Mouse (Mus musculus): Measurements from ENCODE around the gene Cacng7. TPM values are rescaled to one million over a fixed set of nuclear protein-coding genes. Genes with fewer than 3 reads are reported as not detected.
A peak's percentile ranks its signal among the peaks of the same experiment; 100 is the strongest.

Cacng7 gene
- total RNA-seq, 2 experiments from 2014 or later = 128 to 138 TPM

DNA sequence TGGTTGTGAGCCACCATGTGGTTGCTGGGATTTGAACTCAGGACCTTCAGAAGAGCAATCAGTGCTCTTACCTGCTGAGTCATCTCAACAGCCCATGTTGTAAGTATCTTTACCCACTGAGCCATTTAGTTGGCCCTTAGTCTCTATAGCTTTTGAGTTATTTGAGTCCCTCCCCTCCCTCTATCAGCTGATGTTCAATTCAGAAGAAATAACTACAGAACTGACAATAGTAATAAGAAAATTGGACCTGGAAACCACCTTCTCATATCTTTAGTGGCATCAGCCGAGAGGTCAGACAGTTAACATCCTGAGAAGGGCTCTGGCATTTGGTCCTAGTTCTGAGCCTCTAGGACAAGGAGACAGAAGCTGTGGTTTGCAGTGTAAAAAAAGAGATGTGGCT, 38.0 kb upstream of the Cacng7 start:
- DNase-seq (ENCODE audit: low spot score in 2 of 2) = no peak
- no peak for TF ChIP-seq CTCF (conservative IDR thresholded peaks at IDR 0.05)
- Histone ChIP-seq H3K4me3 (no peak overlapping the region), H3K27ac (no peak overlapping the region)

DNA sequence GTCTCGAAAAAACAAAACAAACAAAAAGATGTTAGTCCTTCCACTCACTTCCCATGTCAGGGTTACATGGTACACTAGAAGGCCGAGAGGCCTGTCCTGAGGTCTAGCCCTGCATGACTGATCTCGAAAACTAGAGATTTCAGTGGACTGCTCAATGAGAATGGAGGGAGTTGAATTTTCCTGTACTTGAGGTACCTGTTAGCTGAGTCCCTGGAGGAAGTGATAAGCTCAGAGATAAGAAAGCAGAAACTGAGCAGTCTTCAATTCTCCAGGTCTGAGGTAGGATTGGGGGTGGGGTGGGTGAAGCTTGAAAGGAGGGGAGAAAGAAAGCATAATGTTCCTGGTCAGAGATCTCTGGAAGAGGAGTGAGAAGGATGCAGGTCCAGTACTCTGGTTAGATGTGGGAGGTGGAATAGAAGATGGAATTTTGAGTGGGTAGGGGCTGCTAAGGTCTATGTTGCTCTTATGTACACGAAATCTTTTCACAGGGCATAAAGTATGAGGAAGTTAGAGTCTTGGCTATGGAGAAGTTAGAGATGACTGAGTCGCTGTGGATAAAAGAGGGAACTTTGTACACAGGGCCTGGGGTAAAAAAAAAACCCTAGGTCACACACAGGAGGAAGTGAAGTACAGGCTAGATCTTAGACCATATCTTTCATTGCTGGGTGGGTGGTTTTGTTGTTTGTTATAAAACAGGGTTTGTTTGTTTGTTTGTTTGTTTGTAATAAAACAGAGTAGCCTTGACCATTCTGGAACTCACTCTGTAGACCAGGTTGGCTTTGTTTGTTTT, 37.2 kb upstream of the Cacng7 start:
- DNase-seq (ENCODE audit: low spot score in 2 of 2) = no peak
- Histone ChIP-seq H3K27ac (no peak overlapping the region), H3K4me3 (no peak overlapping the region)
- no peak for TF ChIP-seq CTCF (conservative IDR thresholded peaks at IDR 0.05)

DNA sequence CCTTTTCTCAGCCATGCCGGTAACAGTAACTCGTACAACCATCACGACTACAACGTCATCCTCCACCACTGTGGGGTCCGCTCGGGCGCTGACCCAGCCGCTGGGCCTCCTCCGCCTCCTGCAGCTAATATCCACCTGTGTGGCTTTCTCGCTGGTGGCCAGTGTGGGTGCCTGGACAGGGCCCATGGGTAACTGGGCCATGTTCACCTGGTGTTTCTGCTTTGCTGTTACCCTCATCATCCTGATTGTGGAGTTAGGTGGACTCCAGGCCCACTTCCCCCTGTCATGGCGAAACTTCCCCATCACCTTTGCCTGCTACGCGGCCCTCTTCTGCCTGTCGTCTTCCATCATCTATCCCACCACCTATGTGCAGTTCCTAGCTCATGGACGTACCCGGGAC, 36.0 kb upstream of the Cacng7 start:
- TF ChIP-seq CTCF (conservative IDR thresholded peaks at IDR 0.05) = no peak
- Histone ChIP-seq H3K27ac (no peak overlapping the region), H3K4me3 (no peak overlapping the region)
- DNase-seq (ENCODE audit: low spot score in 2 of 2) = no peak

DNA sequence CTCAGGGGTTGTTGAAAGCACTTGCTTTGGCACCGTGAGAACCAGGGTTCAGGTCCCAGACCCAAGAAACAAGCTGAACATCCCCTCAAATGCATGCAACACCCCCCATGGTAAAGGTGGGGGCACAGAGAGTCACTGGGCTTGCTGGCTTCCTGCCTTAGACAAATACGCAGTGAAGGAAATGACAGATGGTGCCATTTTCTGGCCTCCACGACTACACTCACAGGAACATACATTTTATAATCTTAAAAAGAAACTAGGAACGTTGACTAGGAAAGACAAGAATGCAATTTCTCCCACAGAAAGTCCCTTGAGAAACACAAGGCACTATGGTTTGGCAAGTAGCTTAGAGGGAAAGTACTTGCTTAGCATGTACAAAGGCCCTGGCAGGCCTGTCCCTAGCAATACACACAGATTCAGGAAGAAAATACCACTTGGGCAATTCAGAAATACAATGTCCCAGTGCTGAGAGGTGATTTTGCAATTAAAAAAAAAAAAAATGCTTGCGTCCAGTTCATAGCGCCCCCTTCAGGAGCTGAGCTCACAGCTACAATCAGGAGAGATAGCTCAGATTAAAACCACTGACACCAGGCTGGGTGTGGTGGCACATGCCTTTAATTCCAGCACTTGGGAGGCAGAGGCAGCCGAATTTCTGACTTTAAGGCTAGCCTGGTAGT, 32.7 kb upstream of the Cacng7 start:
- Histone ChIP-seq H3K4me3 (no peak overlapping the region), H3K27ac (peak overlapping the region; percentile 68)
- TF ChIP-seq CTCF (conservative IDR thresholded peaks at IDR 0.05) = peak; percentile 73
- DNase-seq (ENCODE audit: low spot score in 2 of 2) = no peak

DNA sequence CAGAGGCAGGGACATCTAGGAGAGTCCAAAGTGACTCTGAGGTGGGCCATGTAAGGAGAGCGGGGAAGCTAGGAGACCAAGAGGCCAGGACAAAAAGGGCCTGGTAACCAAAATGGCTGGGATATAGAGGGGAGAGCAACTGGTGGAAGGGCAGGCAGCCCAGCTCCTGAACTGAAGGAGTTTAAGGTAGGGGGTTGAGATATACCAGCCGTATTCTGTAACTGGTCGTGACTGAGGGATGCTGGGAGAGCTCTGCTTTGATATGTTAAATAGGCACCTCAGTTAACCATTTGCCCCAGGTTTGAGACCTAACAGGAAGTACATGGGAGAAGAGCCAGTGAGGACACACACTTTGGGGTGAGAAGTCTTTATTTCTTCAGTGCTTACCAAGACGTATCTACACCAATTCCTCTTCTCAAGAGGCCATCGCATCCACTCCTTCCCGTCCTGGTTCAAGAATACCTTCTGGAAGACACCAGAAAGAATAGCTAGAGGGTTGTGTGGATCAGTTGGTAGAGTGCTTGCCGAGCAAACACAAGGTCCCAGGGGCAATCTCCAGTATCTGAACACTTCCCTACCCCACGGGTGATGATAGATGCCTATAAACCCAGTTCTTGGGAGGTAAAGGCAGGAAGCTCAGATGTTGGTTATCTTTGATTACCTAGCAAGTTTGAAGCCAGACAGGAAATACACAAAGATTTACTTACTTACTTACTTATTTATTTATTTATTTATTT, 31.7 kb upstream of the Cacng7 start:
- peak overlapping the region; percentile 68; the same call in 1 of the 2 replicates for H3K27ac ChIP-seq
- H3K4me3 ChIP-seq = no peak overlapping the region
- DNase-seq (ENCODE audit: low spot score in 2 of 2) = no peak
- no peak for TF ChIP-seq CTCF (conservative IDR thresholded peaks at IDR 0.05)

DNA sequence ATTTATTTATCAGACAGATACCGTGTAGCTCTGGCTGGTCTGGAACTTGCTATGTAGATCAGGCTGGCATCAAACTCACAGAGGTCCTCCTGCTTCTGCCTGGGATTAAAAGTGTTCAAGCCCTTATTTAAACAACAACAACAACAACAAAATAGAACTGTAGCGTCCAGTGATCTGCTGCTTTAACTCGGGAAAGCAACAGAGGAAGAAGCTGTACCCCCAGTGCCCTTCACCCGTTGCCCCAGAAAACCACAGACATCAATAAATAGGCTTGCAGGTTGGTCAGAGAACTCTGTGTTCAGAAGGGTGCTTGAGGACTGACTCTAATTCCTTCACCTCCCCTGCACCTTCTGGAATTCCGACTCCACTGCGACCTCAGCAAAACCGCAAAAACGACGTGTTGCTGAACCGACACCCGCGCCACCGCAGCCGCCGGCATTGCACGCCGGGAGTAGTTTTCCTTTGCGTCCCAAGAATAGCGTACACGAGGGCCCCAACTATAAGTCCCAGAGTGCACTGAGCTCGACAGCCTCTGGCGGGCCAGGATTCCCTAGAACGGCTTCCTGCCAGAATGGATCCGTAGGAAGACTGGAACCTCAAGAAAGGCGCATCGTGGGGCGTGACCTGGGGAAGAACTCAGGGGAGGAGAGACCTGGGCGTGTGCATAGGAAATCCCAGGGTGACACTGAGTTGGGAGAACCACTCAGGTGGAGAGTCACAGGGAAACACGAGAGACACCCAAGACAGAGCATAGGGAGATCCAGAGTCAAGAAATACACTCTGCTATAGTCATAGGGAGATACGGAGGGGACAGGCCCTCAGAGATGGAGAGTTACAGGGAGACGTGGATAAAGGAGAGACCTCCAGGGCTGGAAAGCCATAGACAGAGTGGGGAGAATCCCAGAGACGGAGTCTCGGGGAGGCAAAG, 30.9 kb upstream of the Cacng7 start:
- DNase-seq (ENCODE audit: low spot score in 2 of 2) = peak in 1 of 2 experiments; percentile 21
- Histone ChIP-seq H3K4me3 (peak overlapping the region; percentile 78), H3K27ac (peak overlapping the region; percentile 68)
- no peak for TF ChIP-seq CTCF (conservative IDR thresholded peaks at IDR 0.05)

DNA sequence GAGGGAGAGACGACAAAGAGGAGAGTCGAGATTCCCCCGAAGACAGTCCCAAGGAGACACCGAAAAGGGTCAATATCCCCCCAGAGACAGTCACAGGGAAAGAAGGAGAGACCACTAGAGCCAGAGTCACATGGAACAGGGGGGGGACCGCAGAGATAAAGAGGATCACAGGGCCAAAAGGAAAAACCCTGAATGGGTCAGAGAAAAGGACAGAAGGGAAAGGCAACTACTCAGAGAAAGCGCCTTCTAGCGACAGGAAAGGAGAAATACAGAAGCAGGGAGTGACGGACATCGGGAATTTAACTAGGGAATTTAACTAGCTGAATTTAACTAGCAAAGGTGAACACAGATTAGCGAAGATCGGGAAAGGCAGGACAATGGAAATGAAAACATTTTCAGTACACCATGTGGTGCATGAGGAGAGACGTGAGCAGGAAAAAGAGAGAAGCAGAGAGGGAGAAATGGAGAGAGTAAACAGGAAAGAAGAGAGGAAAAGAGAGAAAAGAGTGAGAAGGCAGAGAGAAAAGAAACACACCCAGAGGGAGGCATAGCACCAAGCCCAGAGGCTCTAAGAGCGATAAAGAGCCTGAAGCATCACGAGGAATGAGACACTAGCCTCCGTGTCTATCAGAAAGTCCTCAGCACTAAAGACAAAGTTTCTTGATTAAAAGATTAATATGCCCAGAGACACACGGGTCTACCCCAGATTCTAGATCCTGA, 30.0 kb upstream of the Cacng7 start:
- H3K27ac ChIP-seq = peak overlapping the region; percentile 68
- peak; percentile 85 for TF ChIP-seq CTCF (conservative IDR thresholded peaks at IDR 0.05)
- no peak for DNase-seq (ENCODE audit: low spot score in 2 of 2)
- H3K4me3 ChIP-seq = peak overlapping the region; percentile 78

DNA sequence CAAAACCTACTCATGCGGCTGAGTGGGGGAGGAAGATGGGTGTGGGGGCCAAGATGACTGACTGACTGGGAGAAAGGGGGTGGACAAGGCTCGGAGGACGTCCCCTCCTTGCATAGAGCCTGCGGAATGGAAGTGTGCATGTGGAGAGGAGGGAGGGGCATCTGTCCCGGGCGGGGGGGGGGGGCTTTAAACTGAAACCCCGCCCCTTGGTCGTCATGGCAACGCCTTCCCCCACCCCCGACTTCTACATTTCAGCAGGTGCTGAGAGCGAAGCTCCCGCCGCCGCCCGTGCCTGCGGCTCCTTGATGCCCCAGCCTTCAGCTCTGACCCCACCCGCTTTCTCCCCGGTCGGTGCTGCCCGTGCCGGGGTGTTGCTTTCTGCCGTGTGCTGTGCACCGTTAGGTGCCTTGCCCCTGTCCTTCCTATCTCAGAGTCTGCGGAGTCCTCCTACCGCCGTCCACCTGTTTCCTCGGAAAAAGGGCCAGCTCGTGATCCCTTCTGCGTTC, 29.4 kb upstream of the Cacng7 start:
- Histone ChIP-seq H3K4me3 (peak overlapping the region; percentile 78), H3K27ac (peak overlapping the region; percentile 95)
- no peak; the same call in 1 of the 2 replicates for TF ChIP-seq CTCF (conservative IDR thresholded peaks at IDR 0.05)
- DNase-seq (ENCODE audit: low spot score in 2 of 2) = peak; percentile 75 to 79

DNA sequence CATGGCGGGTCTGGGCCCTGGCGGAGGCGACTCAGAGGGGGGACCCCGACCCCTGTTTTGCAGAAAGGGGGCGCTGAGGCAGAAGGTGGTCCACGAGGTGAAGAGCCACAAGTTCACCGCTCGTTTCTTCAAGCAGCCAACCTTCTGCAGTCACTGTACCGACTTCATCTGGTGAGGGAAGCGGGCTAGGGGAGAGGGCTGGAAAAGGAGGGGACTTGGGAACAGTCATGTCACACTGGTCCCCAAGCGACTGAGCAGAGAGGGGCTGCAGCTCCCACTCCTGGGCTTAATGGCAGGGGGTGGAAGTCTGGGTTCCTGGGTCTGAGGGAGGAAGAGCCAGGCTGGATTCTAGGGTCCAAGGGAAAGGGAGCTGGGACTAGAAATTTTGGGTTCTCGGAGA, 29.0 kb upstream of the Cacng7 start:
- no peak; the same call in 1 of the 2 replicates for TF ChIP-seq CTCF (conservative IDR thresholded peaks at IDR 0.05)
- Histone ChIP-seq H3K27ac (peak overlapping the region; percentile 95), H3K4me3 (peak overlapping the region; percentile 78)
- DNase-seq (ENCODE audit: low spot score in 2 of 2) = no peak

DNA sequence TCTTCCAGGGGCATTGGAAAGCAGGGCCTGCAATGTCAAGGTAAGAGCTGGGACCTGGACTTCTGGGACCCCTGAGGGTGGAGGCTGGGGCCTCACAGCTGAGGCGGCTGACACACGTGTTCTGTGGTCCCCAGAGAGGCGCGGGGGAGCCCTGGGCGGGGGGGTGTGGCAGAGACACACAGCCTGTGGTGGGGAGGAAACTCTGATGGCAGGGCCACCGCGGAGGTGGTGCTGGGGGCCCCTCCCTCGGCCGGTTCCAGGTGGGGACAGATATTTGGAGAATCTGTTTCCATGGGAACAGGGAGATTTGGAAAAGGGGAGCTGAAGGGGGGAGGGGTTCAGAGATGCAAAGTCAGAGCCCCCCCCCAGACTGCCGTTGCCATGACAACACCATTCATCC, 28.5 kb upstream of the Cacng7 start:
- peak overlapping the region; percentile 95 for H3K27ac ChIP-seq
- TF ChIP-seq CTCF (conservative IDR thresholded peaks at IDR 0.05) = no peak
- H3K4me3 ChIP-seq = peak overlapping the region; percentile 78
- DNase-seq (ENCODE audit: low spot score in 2 of 2) = peak; percentile 49 to 63

DNA sequence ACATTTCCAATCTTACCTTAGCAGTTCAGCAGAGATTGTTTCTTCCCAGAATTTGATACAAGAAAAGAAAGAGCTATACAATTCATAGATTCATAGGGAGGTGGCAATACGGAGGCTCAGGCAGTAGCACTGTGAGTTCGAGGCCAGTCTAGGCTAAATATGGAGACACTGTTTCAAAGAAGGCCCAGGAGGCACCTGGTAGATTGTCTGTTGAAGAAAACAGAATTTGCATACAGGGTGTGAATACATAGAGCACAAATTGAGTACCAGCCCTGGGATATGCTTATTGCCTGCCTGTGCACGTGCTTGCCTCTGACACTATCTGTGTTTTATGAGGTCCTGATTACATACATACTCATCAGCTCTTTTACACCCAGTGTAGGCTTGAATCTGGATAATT, 26.4 kb upstream of the Cacng7 start:
- Histone ChIP-seq H3K4me3 (peak overlapping the region; percentile 42), H3K27ac (no peak overlapping the region)
- TF ChIP-seq CTCF (conservative IDR thresholded peaks at IDR 0.05) = no peak
- DNase-seq (ENCODE audit: low spot score in 2 of 2) = no peak
